Mouse (Mus musculus) adrenal gland, postnatal 4 days (tissue): ENCODE measurements around the gene Itgb3. TPM values are rescaled to one million over a fixed set of nuclear protein-coding genes. Genes with fewer than 3 reads are reported as not detected.
A peak's percentile ranks its signal among the peaks of the same experiment; 100 is the strongest.

Source experiments
- DNase-seq, 2 experiments: peaks; one replicate each; pipeline ENCODE4 v3.0.0; 2021 to 2022; ENCODE audit warnings: low spot score in 2 of 2, mixed read lengths in 2 of 2
- total RNA-seq, 2 experiments: library from RNA; stranded (reverse); gene quantifications; 2 replicates each; pipeline ENCODE4 v1.2.3; 2021

Itgb3 gene
- total RNA-seq, 2 experiments from 2014 or later = 12.9 to 16.6 TPM

DNA sequence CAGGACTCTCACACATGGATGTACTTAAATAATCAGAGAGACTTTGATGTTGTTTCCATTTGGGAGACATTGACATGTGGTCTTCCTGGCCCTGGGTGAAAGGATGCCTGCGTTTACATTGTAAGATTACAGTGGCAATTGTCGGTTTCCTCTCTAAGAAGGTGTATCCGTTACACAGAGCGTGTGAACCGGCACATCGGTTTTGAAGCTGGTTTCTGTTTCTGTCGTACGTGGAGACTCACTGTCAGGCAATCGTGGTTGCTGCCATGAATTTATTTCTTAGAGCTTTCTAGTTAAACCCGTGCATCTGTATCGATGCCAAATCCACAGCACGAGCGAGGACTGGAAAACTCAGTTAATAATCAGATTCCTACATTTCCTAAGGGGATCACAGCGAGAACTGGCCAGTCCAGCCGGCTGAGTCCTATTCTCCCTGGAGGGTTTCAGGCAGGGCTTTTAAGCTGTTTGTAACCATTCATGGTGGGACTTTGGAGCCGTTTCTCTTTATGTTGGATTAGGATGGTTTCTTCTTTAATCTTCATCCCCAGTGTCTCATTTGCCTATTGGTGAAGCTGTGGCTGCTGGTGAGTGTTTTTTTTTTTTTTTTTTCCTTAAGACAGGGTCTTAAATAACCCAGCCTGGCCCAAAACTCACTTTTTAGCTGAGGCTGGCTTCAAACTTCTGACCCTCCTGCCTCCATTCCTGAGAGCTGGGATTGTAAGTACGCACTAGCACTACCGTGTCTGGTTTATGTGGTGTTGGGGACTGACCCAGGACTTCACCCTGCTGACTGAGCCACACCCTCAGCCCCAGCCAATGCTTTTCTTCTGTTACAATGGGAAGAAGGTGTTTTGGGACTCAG, 26.1 kb upstream of the Itgb3 start:
- DNase-seq = no peak

DNA sequence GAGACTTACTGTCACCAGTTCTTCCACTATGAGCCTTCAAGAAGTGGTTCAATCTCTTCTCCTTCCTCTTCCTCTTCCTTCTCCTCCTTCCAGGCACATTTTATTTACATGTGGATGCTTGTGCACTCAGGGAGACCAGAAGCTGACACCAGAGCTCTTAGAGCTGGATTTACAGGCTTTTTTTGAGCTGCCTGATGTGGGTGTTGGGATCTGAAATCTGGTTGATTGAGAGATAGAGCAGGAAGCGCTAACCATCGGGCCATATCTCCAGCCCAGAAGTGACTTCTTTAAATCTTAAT, 25.5 kb upstream of the Itgb3 start:
- no peak for DNase-seq

GRCm38 (mm10) chr11:104582630-104583364, 25.0 kb upstream of the Itgb3 start:
- no peak for DNase-seq

GRCm38 (mm10) chr11:104585495-104585894, 22.3 kb upstream of the Itgb3 start:
- no peak for DNase-seq

- DNase-seq = no peak
Observed at GRCm38 (mm10) chr11:104587904-104588303, 19.9 kb upstream of the Itgb3 start.

DNA sequence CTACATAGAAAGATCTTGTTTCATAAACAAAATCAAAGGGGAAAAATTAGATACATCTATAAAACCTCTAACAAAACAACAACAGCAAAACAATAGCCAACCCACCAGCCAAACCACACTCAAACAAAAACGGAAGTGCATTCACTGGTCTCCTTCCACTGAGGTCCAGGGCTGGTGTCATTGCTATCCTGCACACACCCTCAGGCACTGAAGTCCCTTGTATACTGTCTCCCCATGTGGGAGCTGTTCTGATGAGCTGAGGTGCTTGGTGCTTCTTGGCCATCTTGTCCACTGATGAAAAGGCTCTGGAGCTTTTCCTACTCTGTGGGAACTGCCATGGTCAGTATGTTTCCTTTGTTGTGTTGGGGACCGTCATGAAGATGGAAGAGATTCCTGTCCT, 19.3 kb upstream of the Itgb3 start:
- no peak for DNase-seq

DNA sequence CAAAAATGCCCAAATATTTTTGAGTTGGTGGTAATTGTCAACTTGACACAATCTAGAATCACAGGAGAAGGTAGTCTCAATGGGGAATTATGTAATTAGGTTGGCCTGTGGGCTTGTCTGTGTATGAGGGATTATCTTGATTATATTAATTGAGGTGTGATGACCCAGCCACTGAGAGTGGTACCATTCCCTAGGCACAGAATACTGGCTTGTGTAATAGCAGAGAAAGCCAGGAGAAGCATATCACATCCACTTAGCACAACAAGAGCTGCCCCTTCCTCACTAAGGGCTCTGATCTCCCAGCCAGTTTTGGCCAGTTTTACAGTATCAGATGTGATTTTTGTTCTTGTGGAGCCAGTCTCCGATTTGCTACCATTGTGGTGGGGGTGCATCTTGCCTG, 18.2 kb upstream of the Itgb3 start:
- DNase-seq = no peak

DNA sequence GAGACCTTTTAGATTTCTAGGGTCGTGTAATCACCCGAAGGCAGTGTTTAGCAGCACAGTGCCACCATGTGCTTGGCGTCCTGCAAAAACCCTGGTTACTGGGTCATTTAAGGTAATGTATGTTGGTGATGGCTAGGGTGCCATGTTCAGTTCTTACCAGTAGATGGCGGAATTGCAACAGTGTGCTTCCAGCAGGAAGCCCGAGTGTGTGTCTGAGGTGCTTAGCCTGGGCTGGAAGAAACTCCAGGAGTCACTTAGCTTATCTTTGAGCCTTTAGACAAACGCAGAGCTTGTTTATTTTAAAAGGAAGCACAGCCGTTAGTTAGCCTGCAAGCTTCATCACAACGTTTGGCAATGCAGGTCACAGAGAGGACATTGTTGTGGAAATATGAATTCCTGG, 17.7 kb upstream of the Itgb3 start:
- peak; percentile 20 to 46 for DNase-seq

DNA sequence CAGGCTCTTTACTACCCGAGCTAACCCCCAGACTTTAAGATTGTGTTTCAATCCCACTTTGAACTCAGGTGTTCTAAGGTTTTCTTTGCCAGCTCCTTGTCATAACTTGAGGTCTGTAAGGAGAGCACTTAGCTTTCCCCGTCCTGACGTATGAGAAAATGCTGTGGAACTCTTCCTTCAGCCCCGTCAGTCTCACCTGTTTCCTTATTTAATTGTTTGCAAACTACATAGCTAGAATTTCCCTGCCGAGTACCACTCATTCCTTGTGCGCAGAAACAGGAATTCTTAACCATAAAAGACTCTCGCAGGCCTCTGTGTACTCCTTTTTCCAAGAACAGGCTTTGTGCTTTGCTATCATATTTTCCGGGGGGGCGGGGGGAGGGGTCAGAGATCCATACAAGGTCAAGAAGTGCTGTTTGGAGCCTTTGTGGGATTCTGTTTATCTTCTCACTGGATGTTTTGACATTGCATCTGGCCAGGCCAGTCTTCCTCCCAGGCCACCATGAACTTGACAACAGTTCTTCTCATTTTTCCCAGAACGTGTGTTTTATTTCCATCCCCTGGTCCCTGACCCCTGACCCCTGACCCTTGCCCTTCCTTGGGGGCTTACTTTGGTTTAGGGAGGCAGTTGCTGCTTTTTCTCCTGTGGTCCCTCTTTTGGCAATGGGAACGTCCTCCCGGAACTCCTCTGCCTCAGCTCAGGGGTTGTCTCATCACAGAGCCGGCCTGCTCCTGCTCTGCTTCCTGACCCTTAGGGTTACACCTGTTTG, 15.5 kb upstream of the Itgb3 start:
- DNase-seq = no peak

DNA sequence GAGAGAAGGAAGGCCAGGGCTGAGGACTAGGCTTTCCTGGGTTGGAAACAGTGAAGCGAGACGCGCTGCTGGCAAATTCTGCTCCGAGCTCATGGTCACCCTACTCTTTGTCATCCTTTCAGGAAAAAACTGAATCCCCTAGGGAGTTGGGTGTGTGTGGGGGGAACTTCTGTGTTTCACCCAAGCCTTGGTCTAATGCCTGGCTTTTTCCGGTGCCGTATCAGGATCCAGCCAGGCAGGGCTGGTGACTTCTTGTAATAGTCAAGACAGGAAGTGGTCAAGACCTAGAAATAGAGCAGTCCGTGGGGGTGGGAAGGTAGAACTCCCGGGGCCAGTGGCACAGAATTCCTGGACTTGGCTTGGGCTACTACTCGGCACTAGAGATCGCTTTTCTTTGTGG, 11.4 kb upstream of the Itgb3 start:
- no peak for DNase-seq

DNA sequence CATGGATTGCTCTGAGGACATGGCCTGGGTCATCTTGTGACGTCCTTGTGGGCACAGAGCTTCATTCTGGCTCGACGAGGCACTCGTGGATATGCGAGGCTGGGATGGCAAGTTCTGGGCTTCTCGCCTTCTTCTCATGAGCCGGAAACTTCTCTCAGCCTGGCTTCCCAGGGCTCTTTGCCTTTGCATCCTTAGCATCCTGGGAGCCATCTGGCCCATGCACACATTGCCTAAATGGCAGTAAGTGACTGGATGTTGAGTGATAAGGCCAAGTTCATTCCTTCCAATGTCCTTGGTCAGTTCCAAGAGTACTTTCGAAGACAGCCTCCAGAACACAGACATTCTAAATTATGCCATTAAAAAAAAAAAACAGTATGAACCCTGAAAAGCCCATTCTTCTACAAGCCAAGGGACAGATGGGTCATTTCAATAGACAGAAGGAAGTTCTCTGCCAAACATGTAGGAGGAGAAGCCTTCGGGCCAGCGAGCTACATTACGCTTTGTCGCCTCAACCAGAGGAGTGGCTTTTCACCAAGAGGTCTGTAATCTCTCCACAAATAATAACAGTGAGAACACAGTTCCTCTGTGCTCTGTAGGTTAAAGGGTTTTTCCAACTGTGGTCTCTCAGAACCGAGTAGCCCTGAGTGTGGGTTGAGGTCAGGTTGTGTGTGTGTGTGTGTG, 8.4 kb upstream of the Itgb3 start:
- no peak for DNase-seq

- no peak for DNase-seq
Observed at GRCm38 (mm10) chr11:104600675-104601074, 7.1 kb upstream of the Itgb3 start.

DNA sequence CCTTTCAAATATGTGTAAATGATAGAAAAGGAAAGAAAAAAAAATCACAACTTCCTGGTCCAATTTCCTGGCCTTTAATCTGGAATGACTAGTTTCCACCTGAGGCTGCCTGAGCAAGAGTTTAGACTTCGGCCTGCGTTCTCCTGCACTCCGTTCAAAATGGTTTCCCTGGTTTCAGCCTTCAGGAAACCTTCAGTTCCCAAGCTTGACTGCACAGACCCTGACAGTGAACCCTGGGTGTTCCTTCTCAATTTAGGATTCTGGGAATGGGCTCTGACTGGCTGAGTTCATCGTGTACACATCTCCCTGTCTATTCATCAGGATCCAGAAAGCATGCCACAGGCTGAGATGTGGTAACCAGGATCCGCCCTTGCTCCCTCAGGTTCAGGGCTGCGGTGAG, 3.6 kb upstream of the Itgb3 start:
- DNase-seq = no peak

DNA sequence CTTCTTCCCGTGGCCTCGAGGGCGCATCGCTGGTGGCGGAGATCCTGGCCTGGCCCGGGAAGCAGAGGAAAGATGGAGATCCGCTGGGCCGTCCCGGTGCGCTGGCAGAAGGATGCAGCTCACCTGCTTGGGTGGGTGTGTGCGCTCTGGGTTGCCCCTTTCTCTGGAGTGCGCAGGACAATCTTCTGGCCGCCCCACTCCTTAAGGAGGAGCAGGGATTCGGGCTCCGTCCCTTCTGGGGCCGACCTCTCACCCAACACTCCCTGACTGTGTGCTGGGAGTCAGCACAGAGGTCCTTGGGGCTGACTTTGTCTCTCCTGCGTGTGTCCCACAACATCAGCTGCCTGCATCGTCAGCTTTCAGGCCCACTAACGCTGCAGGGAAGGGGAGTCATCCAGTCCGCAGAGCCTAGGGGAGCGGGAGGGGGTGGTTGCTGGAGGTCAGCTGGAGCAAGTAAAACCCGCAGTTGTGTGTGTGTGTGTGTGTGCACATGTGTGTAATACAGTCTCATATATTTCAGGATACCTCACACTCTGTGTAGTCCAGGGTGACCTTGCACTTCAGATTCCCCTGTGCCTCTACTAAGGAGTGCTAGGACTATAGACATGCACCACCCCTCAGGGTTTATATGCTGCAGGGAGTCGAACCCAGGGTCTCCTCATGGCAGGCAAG, 585 bp downstream of the Itgb3 start:
- no peak for DNase-seq

DNA sequence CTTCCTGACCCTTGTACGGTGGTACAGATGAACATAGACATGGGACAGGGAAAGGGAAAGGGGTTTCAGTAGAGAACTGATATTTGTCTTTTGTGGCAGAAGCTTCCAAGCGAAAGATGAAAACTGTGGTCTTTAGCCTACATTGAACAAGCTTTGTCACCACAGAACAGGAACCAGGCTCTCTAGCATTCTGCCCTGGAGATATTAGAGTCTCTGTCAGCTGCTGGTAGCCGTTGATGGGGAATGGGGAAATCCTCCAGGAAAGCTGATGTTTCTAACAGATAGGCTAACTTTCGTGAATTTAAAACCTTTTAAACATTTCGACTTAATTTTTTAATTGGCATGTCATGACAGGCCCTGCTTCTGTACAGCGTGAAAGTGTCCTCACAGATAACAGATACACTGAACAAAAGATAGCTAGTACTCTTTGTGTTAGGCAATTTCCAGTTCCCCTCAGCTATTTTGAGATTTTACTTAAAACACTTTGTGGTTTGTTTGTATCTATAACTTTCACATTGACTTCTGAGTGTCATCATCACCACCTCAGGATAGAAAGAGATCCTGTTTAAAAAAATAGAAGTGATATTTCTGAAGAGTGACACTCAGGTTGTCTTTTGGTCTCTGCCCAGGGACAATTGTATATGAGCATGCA, 1.4 kb downstream of the Itgb3 start:
- no peak for DNase-seq

- no peak for DNase-seq
Observed at GRCm38 (mm10) chr11:104609733-104610132, 1.9 kb downstream of the Itgb3 start.

DNA sequence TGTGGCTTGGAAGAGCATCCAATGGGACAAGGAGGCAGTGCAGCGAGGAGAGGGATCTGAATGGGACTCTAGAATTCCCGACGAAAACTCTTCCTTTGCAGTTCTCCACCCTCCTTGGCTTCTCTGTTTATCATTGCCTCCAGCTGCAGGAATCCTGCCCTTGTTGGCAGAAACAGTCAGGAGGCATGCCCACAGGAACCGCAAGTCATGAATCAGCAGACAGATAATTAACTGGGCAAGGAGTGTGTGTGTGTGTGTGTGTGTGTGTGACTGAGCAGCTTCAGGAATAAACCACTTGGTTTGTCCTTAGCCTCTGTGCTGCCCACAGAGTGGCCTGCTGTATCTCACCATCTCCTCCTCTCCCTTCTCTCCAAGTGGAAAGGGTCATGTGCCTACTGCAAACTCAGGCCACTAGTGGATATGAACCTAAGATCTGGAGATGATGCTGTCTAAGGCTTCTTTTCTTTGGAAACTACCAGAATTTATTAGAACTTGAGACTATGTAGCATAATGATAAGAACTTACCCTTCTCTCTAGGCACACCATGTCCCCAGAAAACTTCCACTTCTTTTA, 3.9 kb downstream of the Itgb3 start:
- DNase-seq = no peak

- no peak for DNase-seq
Observed at GRCm38 (mm10) chr11:104613551-104613950, 5.8 kb downstream of the Itgb3 start.

DNA sequence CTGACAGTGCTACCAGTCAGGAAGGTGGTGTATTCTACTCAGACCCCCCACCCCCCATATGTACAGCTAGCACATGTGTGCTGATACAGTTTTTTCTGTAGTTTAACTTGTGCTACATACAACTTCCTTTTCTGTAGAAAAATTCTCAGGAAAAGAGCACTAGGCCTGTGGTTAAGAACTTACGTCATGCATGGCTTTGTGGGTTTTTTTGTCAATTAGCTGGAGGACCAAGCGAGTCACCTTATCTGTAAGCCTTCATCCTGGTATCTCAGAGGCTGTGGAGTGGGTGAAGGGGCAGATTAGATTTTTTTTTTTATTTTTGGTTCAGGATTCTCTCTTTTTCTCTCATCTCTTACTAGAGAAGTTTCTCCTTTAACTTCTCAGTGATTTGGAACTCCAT, 6.3 kb downstream of the Itgb3 start:
- no peak for DNase-seq

DNA sequence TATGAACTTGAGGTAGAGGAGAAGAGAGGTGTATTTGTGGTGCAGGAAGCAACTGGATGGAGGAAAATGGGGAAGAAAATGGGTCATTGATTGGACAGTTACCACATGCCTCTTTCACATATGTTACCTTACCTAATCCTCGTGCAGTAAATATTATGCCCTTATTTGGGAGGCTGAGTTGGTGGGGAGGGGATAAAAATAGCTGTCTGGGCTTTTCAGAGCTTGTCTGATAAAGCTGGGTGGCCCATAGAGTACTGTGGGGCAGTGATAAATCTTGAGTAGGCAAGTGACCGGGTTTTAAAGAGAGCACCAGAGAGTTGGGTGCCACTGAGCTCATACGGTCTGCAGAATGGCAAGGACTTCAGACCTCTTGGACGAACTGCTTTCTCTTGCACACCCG, 8.4 kb downstream of the Itgb3 start:
- no peak for DNase-seq
